Mouse (Mus musculus) embryonic facial prominence, embryonic 14.5 days (tissue): Measurements from ENCODE around the gene Ggt6. TPM values are rescaled to one million over a fixed set of nuclear protein-coding genes. Genes with fewer than 3 reads are reported as not detected.

Experiments used
- ATAC-seq: fragments of 200-750 bp; cut with Nextera tagmentation; 2 replicates; pipeline ENCODE4 v1.8.0; 2017; ENCODE audit warnings: low read depth, moderate number of reproducible peaks, moderate TSS enrichment
- DNase-seq: peaks from one replicate; pipeline ENCODE4 v3.0.0-alpha.2; 2015; ENCODE audit warnings: low spot score
- H3K27ac ChIP-seq: fragments of 300-500 bp; sonication (generic); replicated peaks from 2 replicates; pipeline ENCODE4 v1.5.1; 2014; ENCODE audit warnings: low read depth, mild to moderate bottlenecking, low read length, moderate library complexity
- H3K27me3 ChIP-seq: fragments of 300-500 bp; sonication (generic); replicated peaks from 2 replicates; pipeline ENCODE4 v1.6.1; 2014; ENCODE audit warnings: low read length; ENCODE audit not compliant: control insufficient read depth, insufficient read depth
- H3K36me3 ChIP-seq: fragments of 300-500 bp; sonication (generic); 2 replicates; pipeline ENCODE4 v1.6.1; 2014; ENCODE audit warnings: low read length, mixed read lengths; ENCODE audit not compliant: control insufficient read depth, insufficient read depth
- H3K4me1 ChIP-seq: fragments of 300-500 bp; sonication (generic); 2 replicates; pipeline ENCODE4 v1.6.1; 2014; ENCODE audit warnings: antibody characterized with exemption, low read length; ENCODE audit not compliant: control insufficient read depth, insufficient read depth
- H3K4me2 ChIP-seq: fragments of 300-500 bp; sonication (generic); 2 replicates; pipeline ENCODE4 v1.6.1; 2014; ENCODE audit warnings: low read depth, mild to moderate bottlenecking, low read length, moderate library complexity, mixed read lengths
- H3K4me3 ChIP-seq: fragments of 300-500 bp; sonication (generic); 2 replicates; pipeline ENCODE4 v1.5.1; 2014; ENCODE audit warnings: low read depth, mild to moderate bottlenecking, low read length
- H3K9ac ChIP-seq: fragments of 300-500 bp; sonication (generic); 2 replicates; pipeline ENCODE4 v1.6.1; 2014; ENCODE audit warnings: low read depth, mild to moderate bottlenecking, low read length, moderate library complexity, mixed read lengths
- H3K9me3 ChIP-seq: fragments of 300-500 bp; sonication (generic); 2 replicates; pipeline ENCODE4 v1.6.1; 2016; ENCODE audit warnings: low read length; ENCODE audit not compliant: control insufficient read depth
- WGBS: fragments of 180-500 bp; shearing (Covaris S2); extraction: QIAGEN DNeasy Blood & Tissue Kit; methylation state at CpG from one replicate; pipeline ENCODE4 v1.1.7; 2014; 5-methylcytosine and 5-hydroxymethylcytosine counted together
- microRNA-seq: library from miRNA; unstranded; fragments of <30 nt; microRNA quantifications from one replicate; pipeline ENCODE4, GENCODE M21; 2016; ENCODE audit warnings: borderline number of aligned reads
- polyA plus RNA-seq: library from polyadenylated mRNA; unstranded; fragments of >200 nt; fragmentation: Nextera tagmentation; extraction: Ambion mirVana; gene quantifications from 2 replicates; pipeline ENCODE4 v1.2.1, GENCODE M21; 2014

Gene Ggt6
- polyA plus RNA-seq, 1 experiment from 2014 or later: 1.8 TPM

- Histone ChIP-seq H3K27me3 (peaks cover 32% of the 10 kb centered on the region), H3K9ac (no peak overlapping the region), H3K4me1 (peaks cover 10% of the 10 kb centered on the region), H3K36me3 (no peaks in the 10 kb centered on the region), H3K9me3 (no peaks in the 10 kb centered on the region), H3K4me2 (peak overlapping the region; percentile 99), H3K27ac (no peak overlapping the region), H3K4me3 (peak overlapping the region; percentile 57; the same call in 1 of the 2 replicates)
- ATAC-seq: no peak
- DNase-seq: no peak
- 93% methylated on average over 2 of the region's 2 CpGs for WGBS
These were observed 52.4 kb downstream of the Ggt6 start for GRCm38 (mm10) chr11:72487739-72488138.

Small RNA genes within 50 kb of the gene (microRNA-seq; reads per million reads assigned to microRNA genes)
- not detected for gene Mir6338

Other genes starting within 250 kb of the Ggt6 start
- 0.13 and 0.15 TPM in 2 replicates for gene Gm43951, start 228.7 kb upstream of the Ggt6 start, polyA plus RNA-seq
- gene 4933427D14Rik, start 228.1 kb upstream of the Ggt6 start, polyA plus RNA-seq: 9.0 and 11.8 TPM in 2 replicates
- 197 and 203 TPM in 2 replicates for gene Txndc17, start 228.0 kb upstream of the Ggt6 start, polyA plus RNA-seq
- 40.6 and 42.0 TPM in 2 replicates for gene Med31, start 219.9 kb upstream of the Ggt6 start, polyA plus RNA-seq
- gene Slc13a5, start 168.3 kb upstream of the Ggt6 start, polyA plus RNA-seq: 8.3 and 14.0 TPM in 2 replicates
- gene Xaf1, start 133.9 kb upstream of the Ggt6 start, polyA plus RNA-seq: 3.2 TPM in 2 replicates
- gene Fbxo39, start 121.1 kb upstream of the Ggt6 start, polyA plus RNA-seq: not detected in 2 replicates
- 6.2 and 12.5 TPM in 2 replicates for gene Tekt1, start 73.1 kb upstream of the Ggt6 start, polyA plus RNA-seq
- 24.8 and 26.7 TPM in 2 replicates for gene Smtnl2, start 23.8 kb upstream of the Ggt6 start, polyA plus RNA-seq
- 114 and 123 TPM in 2 replicates for gene Mybbp1a, start 5.8 kb downstream of the Ggt6 start, polyA plus RNA-seq
- 6.0 and 9.5 TPM in 2 replicates for gene Spns2, start 54.4 kb downstream of the Ggt6 start, polyA plus RNA-seq
- 0.18 and 0.54 TPM in 2 replicates for gene Spns3, start 115.0 kb downstream of the Ggt6 start, polyA plus RNA-seq
- gene Ube2g1, start 171.8 kb downstream of the Ggt6 start, polyA plus RNA-seq: 58.5 and 66.8 TPM in 2 replicates